Mouse (Mus musculus) G1E (cell line): Measurements from ENCODE around the gene Ankrd17. TPM values are rescaled to one million over a fixed set of nuclear protein-coding genes. Genes with fewer than 3 reads are reported as not detected.

Experiments used
- ATAC-seq: 2 replicates; pipeline ENCODE4 v1.8.0; 2016; ENCODE audit warnings: mild to moderate bottlenecking; ENCODE audit not compliant: insufficient number of reproducible peaks, poor library complexity, low FRiP score, severe bottlenecking; ENCODE audit errors: extremely low read depth
- DNase-seq: peaks from one replicate; pipeline ENCODE4 v3.0.0; 2012; ENCODE audit warnings: low spot score
- H3K27me3 ChIP-seq: 2 replicates; pipeline ENCODE4 v1.6.1; 2012; ENCODE audit warnings: mild to moderate bottlenecking, low read length, inconsistent platforms; ENCODE audit not compliant: insufficient read depth
- H3K36me3 ChIP-seq: replicated peaks from 2 replicates; pipeline ENCODE3; 2012; ENCODE audit warnings: mild to moderate bottlenecking, inconsistent platforms
- H3K4me1 ChIP-seq: 2 replicates; pipeline ENCODE4 v1.6.1; 2012; ENCODE audit warnings: low read depth, low read length, inconsistent platforms, mixed read lengths; ENCODE audit not compliant: insufficient read depth
- H3K4me3 ChIP-seq: 2 replicates; pipeline ENCODE4 v1.5.1; 2012; ENCODE audit warnings: low read depth, mild to moderate bottlenecking, inconsistent platforms, low read length, moderate library complexity, mixed read lengths
- H3K9me3 ChIP-seq: replicated peaks from 2 replicates; pipeline ENCODE4 v1.6.1; 2012; ENCODE audit warnings: inconsistent platforms
- CTCF ChIP-seq: IDR thresholded peaks from 2 replicates; pipeline ENCODE4 v1.5.1; 2012; ENCODE audit warnings: low read depth, low read length, inconsistent platforms, mixed read lengths
- GATA1 ChIP-seq: IDR thresholded peaks from 2 replicates; pipeline ENCODE4 v1.6.1; 2012; ENCODE audit warnings: borderline replicate concordance, low read length, inconsistent platforms, mixed read lengths
- GATA2 ChIP-seq: IDR thresholded peaks from 2 replicates; pipeline ENCODE4 v1.6.1; 2012; ENCODE audit warnings: low read depth, low read length, inconsistent platforms, borderline replicate concordance
- POLR2AphosphoS5 ChIP-seq: IDR thresholded peaks from 2 replicates; pipeline ENCODE4 v1.6.1; 2012; ENCODE audit warnings: low read depth, low read length, inconsistent platforms; ENCODE audit not compliant: insufficient replicate concordance
- TAL1 ChIP-seq: conservative IDR thresholded peaks from 2 replicates; pipeline ENCODE4 v1.6.1; 2012; ENCODE audit warnings: low read depth, low read length, inconsistent platforms, mixed read lengths
- polyA plus RNA-seq: library from polyadenylated mRNA; stranded (reverse); fragments of >175 nt; gene quantifications from 2 replicates; pipeline ENCODE4 v1.2.3, GENCODE M21; 2012
- total RNA-seq, 2 experiments: library from RNA; stranded (forward) in 1 of 2; stranded (reverse) in 1 of 2; fragments of 200-1000 nt in 1 of 2; fragments of >200 nt in 1 of 2; fragmentation: Nextera tagmentation in 1 of 2; gene quantifications; 2 replicates each; pipeline ENCODE4 v1.2.3; 2014 to 2017

Gene Ankrd17
- total and polyA plus RNA-seq, 3 experiments, result 17.5 to 182 (median 97.9) TPM

DNA sequence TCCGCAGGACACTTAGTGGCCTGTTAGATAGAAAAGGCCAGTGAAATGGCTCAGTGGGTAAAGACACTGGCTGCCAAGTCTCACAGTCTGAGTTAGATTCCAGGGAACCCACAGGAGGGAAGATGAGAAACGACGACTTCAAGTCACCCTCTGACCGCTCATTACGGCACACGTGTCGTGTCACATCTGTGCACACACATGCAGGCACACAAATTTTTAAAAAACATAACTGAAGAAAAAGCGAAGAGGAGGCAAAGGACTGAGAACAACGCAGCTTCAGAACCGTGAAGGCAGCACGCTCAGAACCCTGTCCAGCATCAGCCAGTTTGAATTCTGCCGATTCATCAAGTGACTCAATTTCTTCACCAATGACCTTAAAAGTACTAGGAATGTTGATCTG lies 153.0 kb downstream of the Ankrd17 start:
- TF ChIP-seq POLR2AphosphoS5 (no peak), TAL1 (no peak)
- no peaks in the 10 kb centered on the region for H3K4me1 ChIP-seq
- H3K36me3 ChIP-seq, result peaks cover 55% of the 10 kb centered on the region
- H3K4me3 ChIP-seq, result no peak overlapping the region
- DNase-seq (no peak), ATAC-seq (no peak)
- no peaks in the 10 kb centered on the region for H3K27me3 ChIP-seq
- no peaks in the 10 kb centered on the region for H3K9me3 ChIP-seq

DNA sequence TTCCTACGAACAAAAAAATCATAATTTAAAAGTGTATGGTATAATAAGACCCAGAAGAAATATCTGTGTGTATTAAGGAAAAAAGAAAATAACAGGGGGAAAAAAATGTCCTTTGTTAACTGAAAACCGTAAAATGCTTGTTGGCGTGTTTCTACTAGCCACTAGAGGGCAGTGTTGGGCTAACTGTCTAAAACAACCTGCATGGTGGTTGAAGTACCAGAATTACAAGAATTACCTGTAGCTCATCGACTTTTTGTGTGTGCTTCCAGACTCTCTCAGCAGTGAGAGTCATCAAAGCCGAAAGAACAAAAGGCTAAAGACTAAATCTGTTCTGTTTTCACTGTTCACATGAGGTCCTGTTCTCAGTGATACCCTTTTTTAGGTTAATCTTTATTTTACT lies 163.2 kb downstream of the Ankrd17 start:
- no peak overlapping the region for H3K4me3 ChIP-seq
- no peaks in the 10 kb centered on the region for H3K36me3 ChIP-seq
- H3K27me3 ChIP-seq, result peaks cover 13% of the 10 kb centered on the region
- H3K4me1 ChIP-seq, result no peaks in the 10 kb centered on the region
- TF ChIP-seq CTCF (peak; percentile 66), TAL1 (no peak)
- no peaks in the 10 kb centered on the region for H3K9me3 ChIP-seq
- no peak for ATAC-seq
- DNase-seq, result peak; percentile 19

DNA sequence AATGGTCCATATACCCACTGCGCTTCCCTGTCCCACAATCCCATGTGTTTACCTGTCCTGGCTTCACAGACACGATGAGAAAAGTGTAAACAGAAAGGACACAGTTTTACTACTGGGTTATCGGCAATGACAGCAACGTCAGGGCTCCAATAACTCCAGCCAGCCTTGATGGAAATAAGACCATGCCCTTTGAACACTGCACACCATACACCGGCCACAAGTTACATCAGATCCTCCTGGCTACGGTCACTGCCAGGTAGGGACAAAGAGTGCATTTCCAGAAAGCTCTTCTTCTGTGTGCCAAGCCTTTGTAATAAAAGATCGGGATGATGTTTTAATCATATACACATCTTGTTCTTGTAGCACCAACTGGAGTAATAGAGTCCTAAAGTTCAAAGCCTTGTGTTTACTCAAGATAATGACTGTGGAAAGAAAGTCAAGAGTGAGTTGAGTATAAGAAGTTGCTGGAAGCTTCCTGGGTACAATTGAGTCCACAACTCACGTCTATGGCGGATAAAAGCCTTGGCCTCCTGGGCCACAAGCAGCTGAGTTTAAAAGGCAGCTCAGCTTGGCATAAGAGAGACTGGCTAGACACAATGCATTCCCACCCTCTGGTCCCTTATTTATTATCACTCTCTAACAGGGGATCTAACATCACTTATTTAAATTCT lies 163.8 kb downstream of the Ankrd17 start:
- H3K4me1 ChIP-seq, result no peaks in the 10 kb centered on the region
- H3K36me3 ChIP-seq, result no peaks in the 10 kb centered on the region
- H3K27me3 ChIP-seq, result peaks cover 13% of the 10 kb centered on the region
- TF ChIP-seq GATA1 (no peak), POLR2AphosphoS5 (no peak), TAL1 (no peak), CTCF (no peak), GATA2 (no peak)
- ATAC-seq, result no peak
- H3K4me3 ChIP-seq, result no peak overlapping the region
- H3K9me3 ChIP-seq, result no peaks in the 10 kb centered on the region
- DNase-seq, result no peak

DNA sequence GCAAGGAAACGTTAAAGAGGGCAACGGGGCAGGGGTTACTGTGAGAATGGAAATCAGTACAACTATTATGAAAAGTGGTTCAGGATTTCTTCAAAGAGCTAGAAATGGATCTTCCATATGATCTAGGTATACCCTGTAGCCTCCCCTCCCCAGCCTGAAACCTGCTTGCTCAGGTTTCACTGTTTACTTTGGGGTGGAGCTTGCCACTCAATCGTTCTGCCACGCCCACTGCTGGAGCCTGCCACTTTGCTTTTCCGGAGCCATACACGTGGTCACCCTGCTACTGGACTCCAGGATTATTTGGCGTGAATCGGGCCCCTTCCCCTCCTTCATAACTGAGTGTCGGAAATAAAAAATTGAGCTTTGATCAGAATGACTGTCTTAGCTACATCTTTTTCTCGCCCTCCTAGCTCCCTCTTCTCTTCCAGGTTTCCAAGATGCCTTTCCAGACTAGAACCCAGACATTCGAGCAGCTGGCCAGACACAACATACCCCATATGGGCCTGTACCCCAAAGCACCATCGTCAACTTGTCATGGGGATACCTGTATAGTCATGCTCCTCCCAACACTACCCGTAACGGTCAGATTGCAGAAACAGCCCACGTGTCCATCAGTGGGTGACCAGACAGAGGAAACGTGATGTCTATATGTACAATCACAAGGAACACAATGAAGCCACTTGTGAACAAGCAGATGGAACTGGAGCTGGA lies 166.3 kb downstream of the Ankrd17 start:
- DNase-seq (no peak), ATAC-seq (no peak)
- no peaks in the 10 kb centered on the region for H3K36me3 ChIP-seq
- no peak overlapping the region for H3K4me3 ChIP-seq
- peaks cover 11% of the 10 kb centered on the region for H3K27me3 ChIP-seq
- TF ChIP-seq GATA2 (no peak), POLR2AphosphoS5 (no peak), TAL1 (no peak), GATA1 (no peak), CTCF (no peak)
- no peaks in the 10 kb centered on the region for H3K4me1 ChIP-seq
- H3K9me3 ChIP-seq, result no peaks in the 10 kb centered on the region

DNA sequence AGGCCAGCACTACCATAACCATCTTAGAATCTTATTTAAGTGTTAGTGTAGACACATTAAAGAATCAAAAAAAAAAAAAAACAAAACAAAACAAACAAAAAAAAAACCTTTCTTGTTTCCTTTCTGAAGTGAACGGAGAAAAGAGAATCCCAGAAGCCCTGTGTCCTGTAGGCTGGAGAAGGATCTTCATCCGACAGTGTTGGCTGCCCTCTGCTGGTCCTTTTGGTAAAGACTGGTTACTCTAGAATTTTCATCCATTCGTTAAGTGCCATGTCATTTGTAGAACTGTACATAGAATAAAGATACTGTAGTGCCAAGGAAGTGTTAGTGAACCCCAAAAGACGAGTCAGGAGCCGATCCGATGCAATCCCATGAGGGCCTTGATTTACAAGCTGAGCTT lies 171.5 kb downstream of the Ankrd17 start:
- Histone ChIP-seq H3K4me1 (no peaks in the 10 kb centered on the region), H3K36me3 (no peaks in the 10 kb centered on the region)
- ATAC-seq, result 0 out of 2 replicates have a peak, but pooled peaks have one; percentile 15

DNA sequence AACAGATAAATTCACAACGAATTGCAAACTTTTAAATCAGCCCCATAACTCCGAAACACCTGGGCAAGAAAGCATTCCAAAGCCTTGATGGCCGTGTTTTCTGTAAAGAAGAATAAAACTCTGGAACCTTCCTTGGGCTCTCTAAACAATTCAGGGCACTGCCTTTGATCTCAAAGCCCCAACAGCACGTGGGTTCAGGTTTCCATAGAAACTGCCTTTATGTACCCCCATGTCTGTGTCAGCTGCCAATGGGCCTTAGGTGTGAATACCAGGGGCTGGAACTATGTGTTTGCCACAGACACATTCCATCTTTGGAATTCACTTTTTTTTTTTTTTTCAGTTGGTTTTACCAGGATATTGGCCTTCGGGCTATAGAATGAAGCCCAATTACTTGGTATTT lies 183.6 kb downstream of the Ankrd17 start:
- no peak for ATAC-seq
- Histone ChIP-seq H3K9me3 (no peaks in the 10 kb centered on the region), H3K27me3 (no peaks in the 10 kb centered on the region), H3K36me3 (no peaks in the 10 kb centered on the region), H3K4me3 (no peak overlapping the region), H3K4me1 (no peaks in the 10 kb centered on the region)
- no peak for DNase-seq
- TF ChIP-seq POLR2AphosphoS5 (no peak), GATA1 (no peak), CTCF (no peak), TAL1 (no peak), GATA2 (no peak)

More for the DNA sequence above, 171.5 kb downstream of the Ankrd17 start:
- H3K4me3 ChIP-seq, result no peak overlapping the region
- H3K9me3 ChIP-seq, result no peaks in the 10 kb centered on the region
- DNase-seq, result no peak
- no peaks in the 10 kb centered on the region for H3K27me3 ChIP-seq
- TF ChIP-seq TAL1 (no peak), GATA2 (no peak), CTCF (no peak), POLR2AphosphoS5 (no peak)
